Mouse (Mus musculus): Measurements from ENCODE around the gene Psmd9.
A peak's percentile ranks its signal among the peaks of the same experiment; 100 is the strongest.

GRCm38 (mm10) chr5:123171646-123172350 is 2.6 kb downstream of the Psmd9 start:
- TF ChIP-seq MAFK (IDR thresholded peaks at IDR 0.05; ENCODE audit: insufficient read depth, low read depth, low read length) (0 out of 2 replicates have a peak, but pooled peaks have one; percentile 13), ZC3H11A (IDR thresholded peaks at IDR 0.05; ENCODE audit: borderline replicate concordance, low read depth, low read length) (peak; percentile 97), ZNF384 (IDR thresholded peaks at IDR 0.05; ENCODE audit: low read depth, low read length) (peak; percentile 36; the same call in 1 of the 2 replicates), CHD2 (IDR thresholded peaks at IDR 0.05; ENCODE audit: low read depth, low read length) (no peak), HCFC1 (IDR thresholded peaks at IDR 0.05; ENCODE audit: borderline replicate concordance, insufficient read depth, low read length) (no peak)
